Mouse (Mus musculus) cerebellum, adult 2 months (tissue): ENCODE data around the gene Olfr92.

Experiments
- CTCF ChIP-seq: fragments of 200-500 bp; IDR thresholded peaks from 2 replicates; pipeline ENCODE4 v1.5.1; 2011; ENCODE audit warnings: low read depth, mild to moderate bottlenecking, control low read depth, low read length, moderate library complexity, borderline replicate concordance; ENCODE audit not compliant: insufficient read depth
- POLR2A ChIP-seq: fragments of 200-500 bp; IDR thresholded peaks from 2 replicates; pipeline ENCODE4 v1.6.1; 2011; ENCODE audit warnings: low read length, control low read depth, borderline replicate concordance; ENCODE audit not compliant: insufficient read depth

DNA sequence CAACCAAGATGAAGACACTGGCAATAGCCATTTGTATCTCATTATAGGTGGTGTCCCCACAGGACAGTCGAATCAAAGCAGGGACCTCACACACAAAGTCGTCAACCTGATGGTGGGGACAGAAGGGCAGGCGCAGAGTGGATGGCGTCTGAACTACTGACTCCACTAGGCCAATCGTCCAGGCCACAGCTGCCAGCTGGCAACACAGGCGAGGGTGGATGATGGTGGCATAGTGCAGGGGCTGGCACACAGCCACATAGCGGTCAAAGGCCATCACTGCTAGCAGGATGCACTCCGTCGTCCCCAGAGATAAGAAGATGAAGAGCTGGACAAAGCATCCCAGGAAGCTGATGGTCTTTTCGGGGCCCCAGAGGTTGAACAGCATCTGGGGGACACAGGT lies 34.3 kb downstream of the Olfr92 start:
- TF ChIP-seq POLR2A: no peak
- TF ChIP-seq CTCF: no peak
